Mouse (Mus musculus) heart, postnatal 14 days (tissue): Measurements from ENCODE around the gene Cc2d1a. TPM values are rescaled to one million over a fixed set of nuclear protein-coding genes. Genes with fewer than 3 reads are reported as not detected.
A peak's percentile ranks its signal among the peaks of the same experiment; 100 is the strongest.

ENCODE experiments used
- DNase-seq, 2 experiments: peaks; one replicate each; pipeline ENCODE4 v3.0.0; 2021 to 2022
- intact Hi-C: fragments of 180-260 bp; cut with DNase I; formaldehyde crosslinking; loops from one replicate; pipeline ENCODE4 v1.15.1; 2025
- microRNA-seq, 2 experiments: library from miRNA; unstranded; fragments of <30 nt; microRNA quantifications; one replicate each; pipeline ENCODE4 v1.2.0; 2021 to 2022
- total RNA-seq, 2 experiments: library from RNA; stranded (reverse); gene quantifications; 2 replicates each; pipeline ENCODE4 v1.2.3; 2021

Gene Cc2d1a
- total RNA-seq, 2 experiments from 2014 or later = 12.8 to 13.5 TPM

- intact Hi-C loops = loop anchor here (5.0 kb wide), 1 partner anchor 64 kb away; the partner anchor contains the start of genes Il27ra and Rln3
- no peak for DNase-seq
Observed at GRCm38 (mm10) chr8:84106216-84107040, 41.3 kb downstream of the Cc2d1a start.

DNA sequence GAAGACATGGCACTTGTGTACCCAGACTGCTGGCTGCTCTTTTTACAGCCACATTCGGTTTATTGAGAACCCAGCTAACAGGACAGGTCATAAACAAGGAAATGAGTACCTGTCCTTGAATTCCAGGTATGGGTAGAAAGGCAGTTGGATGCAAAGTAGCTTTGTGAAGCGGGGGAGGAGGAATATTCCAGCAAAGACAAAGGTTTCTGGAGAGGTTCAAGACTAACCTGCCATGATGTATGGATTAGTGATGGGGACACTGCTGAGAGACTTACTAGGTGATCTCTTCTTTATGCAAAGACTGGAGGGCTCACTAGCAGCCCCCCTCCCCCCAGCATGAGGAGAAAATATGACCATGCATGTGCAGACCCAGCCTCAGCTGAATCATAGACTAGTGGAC lies 42.1 kb downstream of the Cc2d1a start:
- DNase-seq = no peak
- intact Hi-C loops = loop anchor here (5.0 kb wide), 1 partner anchor 63 kb away; the partner anchor contains the start of genes Il27ra and Rln3

GRCm38 (mm10) chr8:84104697-84105609 lies 42.8 kb downstream of the Cc2d1a start, which contains the start of gene Dcaf15:
Dcaf15 (minus strand) TSS chr8:84104768.
- intact Hi-C loops = loop anchor here (5.0 kb wide), 1 partner anchor 63 kb away; the partner anchor contains the start of genes Il27ra and Rln3
- DNase-seq = peak; percentile 97

GRCm38 (mm10) chr8:84104221-84104620 lies 43.5 kb downstream of the Cc2d1a start:
- intact Hi-C loops = no loop called here
- no peak for DNase-seq

DNA sequence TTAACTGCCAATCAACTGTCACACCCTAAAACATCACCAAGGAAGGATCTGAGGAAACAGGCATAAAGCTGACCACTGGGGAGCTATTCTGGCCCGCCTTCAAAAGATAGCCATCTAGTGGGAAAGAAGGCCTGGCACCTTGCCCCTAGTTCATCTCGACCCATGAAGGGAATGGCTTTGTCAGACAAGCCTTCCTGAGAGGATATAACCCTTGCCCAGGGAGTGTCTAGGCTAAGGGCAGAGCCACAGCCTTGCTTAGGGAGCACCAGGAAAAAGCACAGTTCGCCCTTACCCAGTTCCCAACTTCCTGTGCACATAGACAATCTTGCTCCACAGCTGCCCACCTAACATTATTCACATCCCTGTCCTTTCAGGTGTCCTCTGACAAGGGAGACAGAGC lies 44.1 kb downstream of the Cc2d1a start:
- DNase-seq = no peak
- intact Hi-C loops = no loop called here

GRCm38 (mm10) chr8:84101476-84102270 lies 46.1 kb downstream of the Cc2d1a start:
- intact Hi-C loops = no loop called here
- no peak for DNase-seq

- no peak for DNase-seq
- intact Hi-C loops = no loop called here
Observed at GRCm38 (mm10) chr8:84098376-84098775, 49.4 kb downstream of the Cc2d1a start.

DNA sequence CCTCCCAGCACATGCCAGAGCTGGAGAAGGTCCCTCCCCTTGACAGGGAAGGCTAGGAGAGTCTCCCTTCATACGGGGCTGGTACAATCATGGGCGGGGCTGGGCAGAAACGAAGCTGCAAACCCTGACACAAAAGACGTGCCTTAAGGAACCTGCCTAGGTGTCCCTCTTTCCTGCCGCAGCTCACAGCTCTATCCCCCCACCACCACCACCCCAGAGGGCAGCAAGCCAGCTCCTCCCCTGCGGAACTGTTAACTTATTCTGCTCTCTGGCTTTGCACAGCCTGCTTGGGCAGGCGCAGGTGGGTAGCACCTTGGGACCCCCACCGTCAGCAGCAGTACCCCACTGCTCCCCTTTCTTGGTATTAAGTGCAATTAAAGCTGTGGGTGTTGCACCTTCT lies 51.7 kb downstream of the Cc2d1a start:
- no peak for DNase-seq
- intact Hi-C loops = no loop called here

DNA sequence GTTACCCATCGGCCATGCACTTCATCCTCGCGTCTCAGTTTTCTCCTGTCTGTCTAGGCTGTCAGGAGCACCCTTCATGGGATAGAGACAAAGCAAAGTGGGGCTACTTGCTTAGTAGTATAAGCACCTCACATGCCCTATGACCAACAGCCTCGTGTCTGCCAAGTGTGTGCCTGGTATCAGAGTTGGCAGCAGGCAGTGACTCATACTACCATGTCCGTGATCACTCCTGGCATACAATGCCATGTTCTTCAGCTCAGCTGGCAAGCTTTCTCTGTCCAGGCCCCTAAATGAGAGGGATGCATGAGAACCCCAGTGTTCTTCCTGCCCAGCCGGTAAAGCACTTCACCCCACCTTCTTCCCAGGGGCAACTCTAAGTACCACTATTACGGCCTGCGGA lies 57.2 kb downstream of the Cc2d1a start:
- peak in 1 of 2 experiments; percentile 35 for DNase-seq
- intact Hi-C loops = no loop called here

DNA sequence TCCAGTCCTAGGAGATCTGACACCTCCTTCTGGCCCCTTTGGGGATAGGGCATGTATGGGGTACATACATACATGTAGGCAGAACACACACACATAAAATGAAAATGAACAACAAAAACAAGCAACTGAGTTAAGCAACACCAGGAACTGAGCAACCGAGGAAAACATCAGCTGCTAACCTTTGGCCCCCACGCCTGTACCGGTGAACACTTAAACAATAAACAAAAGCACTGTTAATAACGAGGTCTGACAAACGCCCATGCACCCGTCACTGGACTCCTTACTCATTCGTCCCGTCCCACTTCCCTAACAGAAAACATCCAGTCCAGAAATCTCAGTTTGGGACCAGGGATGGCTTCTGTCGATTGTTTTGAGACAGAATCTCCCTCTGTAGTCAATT lies 58.5 kb downstream of the Cc2d1a start:
- intact Hi-C loops = no loop called here
- DNase-seq = no peak

DNA sequence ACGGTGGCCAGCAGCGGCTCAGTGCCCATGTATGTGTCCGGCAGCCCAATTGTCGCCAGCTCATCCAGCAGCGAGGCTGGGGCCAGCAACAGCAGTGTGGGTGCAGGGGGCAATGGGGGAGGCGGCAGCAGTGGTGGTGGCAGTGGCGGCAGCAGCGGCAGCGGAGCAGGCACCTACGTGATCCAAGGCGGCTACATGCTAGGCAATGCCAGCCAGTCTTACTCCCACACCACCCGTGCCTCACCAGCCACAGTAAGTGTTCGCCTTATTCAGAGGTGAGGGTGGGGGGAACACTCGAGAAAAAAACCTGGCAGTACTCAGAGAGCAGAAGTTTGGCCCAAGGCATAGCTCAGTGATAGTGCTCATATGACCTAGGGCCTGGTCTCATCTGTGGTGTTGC lies 59.9 kb downstream of the Cc2d1a start:
- intact Hi-C loops = no loop called here
- no peak for DNase-seq

DNA sequence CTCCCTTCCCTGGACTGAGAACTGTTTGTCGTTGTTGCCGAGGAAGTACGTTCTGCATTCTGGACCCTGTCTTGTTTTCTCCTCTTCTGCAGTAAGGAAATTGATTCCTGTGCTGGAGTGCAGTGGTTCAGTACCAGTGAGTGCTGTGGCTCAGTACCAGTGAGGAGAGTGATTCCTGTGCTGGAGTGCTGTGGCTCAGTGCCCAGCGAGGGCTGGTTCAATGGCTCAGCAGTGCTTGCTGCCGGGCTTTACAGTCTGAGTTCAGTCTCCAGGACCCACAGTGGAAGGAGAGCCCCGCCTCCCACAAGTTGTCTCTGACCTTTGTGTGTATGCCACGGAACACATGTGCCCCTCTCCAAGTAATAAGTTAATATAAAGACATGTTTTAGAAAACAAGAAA lies 60.6 kb downstream of the Cc2d1a start:
- DNase-seq = no peak

DNA sequence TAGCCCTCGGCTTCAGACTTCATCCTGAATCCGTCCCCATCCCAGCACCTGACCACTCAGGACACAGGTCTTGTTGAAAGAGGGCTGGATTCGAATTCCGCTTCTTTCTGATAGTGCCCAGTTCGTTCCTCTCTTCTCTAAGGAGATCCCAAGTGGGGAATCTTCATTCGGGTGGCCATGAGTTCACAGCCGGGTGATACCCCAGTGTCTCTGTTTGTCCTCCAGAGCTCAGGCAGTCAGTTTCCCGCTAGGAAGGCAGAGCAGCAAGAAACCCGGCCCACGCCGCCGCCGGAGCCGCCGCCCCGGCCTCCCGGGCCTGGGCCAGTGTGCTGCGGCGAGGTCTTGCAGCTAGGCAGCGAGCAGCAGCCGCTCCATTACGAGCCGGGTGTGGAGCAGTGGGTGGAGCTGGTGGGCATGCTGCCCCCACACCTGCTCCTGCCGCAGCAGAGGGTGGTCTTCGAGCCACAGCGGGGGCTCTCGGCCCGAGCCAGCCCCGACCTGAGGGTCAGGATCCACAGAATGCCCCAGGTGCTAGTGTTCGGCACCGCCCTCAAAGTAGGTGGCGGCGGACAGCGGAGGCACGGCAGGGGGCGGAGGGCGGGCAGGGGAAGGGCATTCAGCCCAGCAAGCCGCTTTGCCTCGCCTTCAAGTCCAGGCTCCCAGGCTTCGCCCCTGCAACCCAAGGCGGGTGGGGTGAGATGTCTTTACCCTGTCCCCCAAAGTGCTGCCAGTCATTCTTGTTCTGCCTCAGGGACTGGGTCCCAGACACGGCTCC lies 63.2 kb downstream of the Cc2d1a start:
- intact Hi-C loops = no loop called here
- DNase-seq = no peak

More for the DNA sequence above, 60.6 kb downstream of the Cc2d1a start:
- intact Hi-C loops = no loop called here

GRCm38 (mm10) chr8:84083829-84084241 lies 63.9 kb downstream of the Cc2d1a start:
- no peak for DNase-seq
- intact Hi-C loops = no loop called here

Small RNA genes lying within 50 kb of the gene (microRNA-seq; reads per million reads assigned to microRNA genes)
- gene Gm25110 (0 reads per million in 2 experiments), gene Mir181c (1,120 to 2,540 reads per million in 2 experiments), gene Mir181d (1,850 to 2,124 reads per million in 2 experiments), gene Mir709 (0 reads per million in 2 experiments)

Other genes starting within 250 kb of the Cc2d1a start
- gene Adgrl1, start 247.8 kb downstream of the Cc2d1a start, total RNA-seq = 10 to 100 TPM; 21.1 to 21.6 TPM
- under 1 TPM; 0.22 to 0.91 TPM for gene Gm10644, start 192.7 kb downstream of the Cc2d1a start, total RNA-seq
- 1 to 10 TPM; 2.8 to 4.4 TPM for gene Asf1b, start 192.4 kb downstream of the Cc2d1a start, total RNA-seq
- gene Prkaca, start 174.9 kb downstream of the Cc2d1a start, total RNA-seq = 100 to 1,000 TPM; 386 to 395 TPM
- gene Samd1, start 150.3 kb downstream of the Cc2d1a start, total RNA-seq = 10 to 100 TPM; 28.4 to 32.3 TPM
- gene 1700067K01Rik, start 146.4 kb downstream of the Cc2d1a start, total RNA-seq = under 1 TPM; 0.33 to 0.80 TPM
- gene 2210011C24Rik, start 135.8 kb downstream of the Cc2d1a start, total RNA-seq = 1 to 10 TPM; 1.8 to 2.3 TPM
- under 1 TPM; 0.26 to 0.27 TPM for gene Palm3, start 126.5 kb downstream of the Cc2d1a start, total RNA-seq
- 1 to 10 TPM; 4.2 to 5.8 TPM for gene Il27ra, start 105.3 kb downstream of the Cc2d1a start, total RNA-seq
- not detected for gene Rln3, start 102.9 kb downstream of the Cc2d1a start, total RNA-seq
- gene Gm10643, start 82.8 kb downstream of the Cc2d1a start, total RNA-seq = 1 to 10 TPM; 2.6 to 3.3 TPM
- 10 to 100 TPM; 12.2 to 12.7 TPM for gene Rfx1, start 81.1 kb downstream of the Cc2d1a start, total RNA-seq
- 1 to 10 TPM; 9.7 to 9.8 TPM for gene Dcaf15, start 43.2 kb downstream of the Cc2d1a start, total RNA-seq
- gene Podnl1, start 21.9 kb downstream of the Cc2d1a start, total RNA-seq = under 1 TPM in 1 of 2 experiments, not detected in 1; 0.12 TPM
- under 1 TPM; 0.33 to 0.37 TPM for gene 4930432K21Rik, start 89 bp upstream of the Cc2d1a start, total RNA-seq
- gene Nanos3, start 37.3 kb upstream of the Cc2d1a start, total RNA-seq = 1 to 10 TPM; 1.8 to 2.0 TPM
- gene Zswim4, start 89.1 kb upstream of the Cc2d1a start, total RNA-seq = 10 to 100 TPM in 1 of 2 experiments, 1 to 10 TPM in 1; 9.1 to 10.1 TPM
- 100 to 1,000 TPM; 213 to 217 TPM for gene D8Ertd738e, start 101.8 kb upstream of the Cc2d1a start, total RNA-seq
- 10 to 100 TPM in 1 of 2 experiments, 1 to 10 TPM in 1; 7.6 to 12.5 TPM for gene Mri1, start 109.4 kb upstream of the Cc2d1a start, total RNA-seq
- 10 to 100 TPM in 1 of 2 experiments, 1 to 10 TPM in 1; 8.1 to 10.9 TPM for gene Ccdc130, start 122.4 kb upstream of the Cc2d1a start, total RNA-seq
- 1 to 10 TPM; 4.4 to 4.7 TPM for gene Cacna1a, start 240.5 kb upstream of the Cc2d1a start, total RNA-seq